Mouse (Mus musculus) retina, postnatal 1 day (tissue): Measurements from ENCODE around the gene Plekhf1.

Source experiments
- DNase-seq: peaks from one replicate; pipeline ENCODE4 v3.0.0-alpha.2; 2012

The Plekhf1 gene

GRCm38 (mm10) chr7:38184786-38185185 is 43.0 kb downstream of the Plekhf1 start:
- DNase-seq, result no peak

- DNase-seq, result no peak
Measured at GRCm38 (mm10) chr7:38184418-38184745, 43.4 kb downstream of the Plekhf1 start.

GRCm38 (mm10) chr7:38183709-38184417 is 44.0 kb downstream of the Plekhf1 start:
- DNase-seq, result peak; percentile 90

- no peak for DNase-seq
Measured at GRCm38 (mm10) chr7:38182962-38183687, 44.7 kb downstream of the Plekhf1 start, which contains the start of gene 1600014C10Rik. Gene 1600014C10Rik (plus strand): TSS chr7:38183217.

GRCm38 (mm10) chr7:38182596-38182961 is 45.2 kb downstream of the Plekhf1 start:
- DNase-seq, result peak; percentile 85

GRCm38 (mm10) chr7:38181366-38181765 is 46.5 kb downstream of the Plekhf1 start:
- DNase-seq, result no peak

GRCm38 (mm10) chr7:38179896-38180295 is 47.9 kb downstream of the Plekhf1 start:
- no peak for DNase-seq

- DNase-seq, result no peak
Measured at GRCm38 (mm10) chr7:38176056-38176455, 51.8 kb downstream of the Plekhf1 start.

GRCm38 (mm10) chr7:38174321-38175148 is 53.3 kb downstream of the Plekhf1 start:
- DNase-seq, result peak; percentile 80

GRCm38 (mm10) chr7:38173871-38174270 is 53.9 kb downstream of the Plekhf1 start:
- DNase-seq, result no peak

GRCm38 (mm10) chr7:38167724-38168141 is 60.1 kb downstream of the Plekhf1 start:
- DNase-seq, result peak; percentile 80
